Mouse (Mus musculus) C2C12 (cell line): Measurements from ENCODE around the gene Txndc9.

ENCODE experiments used
- CEBPB ChIP-seq: IDR thresholded peaks from one replicate; pipeline ENCODE4 v1.6.1; 2011; ENCODE audit warnings: low read depth, mild to moderate bottlenecking, control low read depth, moderate library complexity
- CTCF ChIP-seq: IDR thresholded peaks from one replicate; pipeline ENCODE4 v1.5.1; 2011; ENCODE audit not compliant: control insufficient read depth, insufficient read depth, insufficient read length
- FOSL1 ChIP-seq: IDR thresholded peaks from one replicate; pipeline ENCODE4 v1.8.0; 2011; ENCODE audit warnings: mild to moderate bottlenecking, low read length; ENCODE audit not compliant: poor library complexity, insufficient read depth, severe bottlenecking
- MAX ChIP-seq: IDR thresholded peaks from one replicate; pipeline ENCODE4 v1.6.1; 2011; ENCODE audit warnings: mild to moderate bottlenecking, control low read depth
- MYOD1 ChIP-seq: IDR thresholded peaks from one replicate; pipeline ENCODE4 v1.6.1; 2011; ENCODE audit warnings: low read depth; ENCODE audit not compliant: control insufficient read depth, insufficient read length
- MYOG ChIP-seq: IDR thresholded peaks from one replicate; pipeline ENCODE4 v1.6.1; 2011; ENCODE audit not compliant: control insufficient read depth, insufficient read length; ENCODE audit errors: extremely low read depth
- USF1 ChIP-seq: IDR thresholded peaks from one replicate; pipeline ENCODE4 v1.6.1; 2011; ENCODE audit warnings: low read depth, mild to moderate bottlenecking, control low read depth, moderate library complexity

DNA sequence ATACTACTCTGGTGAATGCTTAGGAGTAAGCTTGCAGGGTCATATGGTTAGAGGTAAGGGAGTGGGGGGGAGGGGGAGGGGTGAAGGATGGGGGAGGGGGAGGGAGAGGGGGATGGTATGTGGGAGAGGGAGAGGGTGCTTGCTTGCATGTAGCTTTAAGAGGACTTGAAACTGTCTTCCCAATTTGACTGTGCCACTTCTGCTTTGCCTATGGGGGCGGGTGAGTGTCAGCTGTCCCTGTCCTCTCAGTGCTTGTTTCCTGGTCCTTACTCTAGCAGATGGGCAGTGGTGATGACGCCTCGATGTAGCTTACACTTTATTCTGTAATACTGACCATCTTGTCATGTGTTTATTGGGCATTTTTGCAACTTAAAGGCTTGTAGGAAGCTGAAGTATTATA is 14.4 kb upstream of the Txndc9 start:
- TF ChIP-seq MYOD1 (no peak), CTCF (no peak), MYOG (no peak), MAX (no peak), USF1 (no peak), FOSL1 (no peak), CEBPB (no peak)
